8 mouse cellular contexts compared by ENCODE assay signal in genomic region chr10:120208575-120209538, GRCm38 (mm10). TPM values are rescaled to one million over a fixed set of nuclear protein-coding genes. Genes with fewer than 3 reads are reported as not detected.
DNase-seq lines count a peak whose midpoint lies in the region; ATAC-seq and TF ChIP-seq lines count a peak whose summit lies in the region.

No protein-coding gene starts in this region.

- no peaks in the 10 kb centered on the region for H3K9me3 ChIP-seq in hindbrain, postnatal 0 days (ENCODE audit: low read length)

- TF ChIP-seq CTCF in gastrocnemius, adult 2 months (IDR thresholded peaks at IDR 0.05): peak; percentile 58
- peak; percentile 69 for TF ChIP-seq CTCF in hindbrain, postnatal 0 days (IDR thresholded peaks at IDR 0.05; ENCODE audit: low read depth)

- peaks cover 7% of the 10 kb centered on the region for H3K4me1 ChIP-seq in hindbrain, postnatal 0 days (ENCODE audit: insufficient read depth, low read length)

- peak overlapping the region; percentile 85 for H3K27ac ChIP-seq in gastrocnemius, adult 2 months
- H3K27ac ChIP-seq in hindbrain, postnatal 0 days: 0 out of 2 replicates have a peak overlapping the region, but pooled peaks have one; percentile 21

- H3K36me3 ChIP-seq in hindbrain, postnatal 0 days (ENCODE audit: insufficient read depth, low read length): no peaks in the 10 kb centered on the region

- peak overlapping the region; percentile 84 for H3K9ac ChIP-seq in hindbrain, postnatal 0 days (replicated peaks; ENCODE audit: low read length)

- peak overlapping the region; percentile 64 for H3K4me2 ChIP-seq in hindbrain, postnatal 0 days (ENCODE audit: low read depth, low read length)

- H3K4me3 ChIP-seq in gastrocnemius, adult 2 months: peak overlapping the region; percentile 73
- H3K4me3 ChIP-seq in hindbrain, postnatal 0 days (ENCODE audit: low read length): peak overlapping the region; percentile 77

- peak; percentile 46 for DNase-seq in WW6 (ENCODE audit: low read depth, low spot score)
- DNase-seq in gastrocnemius, adult 2 months: peak; percentile 94
- peak; percentile 94 for DNase-seq in hindbrain, postnatal 0 days (ENCODE audit: low spot score)
- peak; percentile 92 to 93 for DNase-seq in left cerebral cortex, adult 18-20 months (ENCODE audit: low spot score in 2 of 2)
- DNase-seq in lung, postnatal 4 days: peak; percentile 92
- DNase-seq in retina, postnatal 7 days (ENCODE audit: low read depth, low spot score): peak; percentile 81
- DNase-seq in urinary bladder, adult 18-20 months (ENCODE audit: low spot score in 2 of 2): peak; percentile 84 to 86

- 2% methylated on average over 53 of the region's 53 CpGs for WGBS in hindbrain, postnatal 0 days

- peak; percentile 91 for ATAC-seq in common myeloid progenitor, adult 5-6 weeks (replicated peaks; ENCODE audit: low read depth, poor library complexity, severe bottlenecking)
- ATAC-seq in hindbrain, postnatal 0 days: peak; percentile 96

- intact Hi-C loops in gastrocnemius, adult 2 months (cut with DNase I): loop anchor here (2.0 to 5.0 kb wide), 2 partner anchors 18 to 97 kb away; partner anchors contain the start of genes Helb and Llph

- no peaks in the 10 kb centered on the region for H3K27me3 ChIP-seq in hindbrain, postnatal 0 days (ENCODE audit: insufficient read depth, low read length)

RNA-seq across cellular contexts. Expression of gene Irak3, which starts 6.9 kb away (rescaled TPM):
- 11.9 and 16.8 TPM in 2 replicates for total RNA-seq in common myeloid progenitor, adult 5-6 weeks (2017)
- total RNA-seq in gastrocnemius, adult 2 months (2021): 1 to 10 TPM; 2.6 to 2.7 TPM
- total RNA-seq in hindbrain, postnatal 0 days (2014; rRNA removed): 0.11 TPM in 1 of 2 replicates, not detected in the other
- 0.32 and 0.41 TPM in 2 replicates for polyA plus RNA-seq in hindbrain, postnatal 0 days (2015; fragmentation: Nextera tagmentation; extraction: Ambion mirVana)
- total RNA-seq in left cerebral cortex, adult 18-20 months (2021): 1 to 10 TPM in 1 of 2 experiments, under 1 TPM in 1; 0.79 to 1.2 TPM

RNA-seq across cellular contexts. Expression of gene Tmbim4, which starts 7.5 kb away (rescaled TPM):
- total RNA-seq in common myeloid progenitor, adult 5-6 weeks (2017): 97.8 and 138 TPM in 2 replicates
- total RNA-seq in gastrocnemius, adult 2 months (2021): 10 to 100 TPM; 71.5 to 77.2 TPM
- 67.6 and 92.7 TPM in 2 replicates for total RNA-seq in hindbrain, postnatal 0 days (2014; rRNA removed)
- 140 and 143 TPM in 2 replicates for polyA plus RNA-seq in hindbrain, postnatal 0 days (2015; fragmentation: Nextera tagmentation; extraction: Ambion mirVana)
- 10 to 100 TPM; 59.8 to 65.0 TPM for total RNA-seq in left cerebral cortex, adult 18-20 months (2021)

RNA-seq across cellular contexts. Expression of gene Llph, which starts 18.0 kb away (rescaled TPM):
- total RNA-seq in common myeloid progenitor, adult 5-6 weeks (2017): 97.9 and 108 TPM in 2 replicates
- 10 to 100 TPM; 17.0 to 17.2 TPM for total RNA-seq in gastrocnemius, adult 2 months (2021)
- 3.8 and 4.1 TPM in 2 replicates for total RNA-seq in hindbrain, postnatal 0 days (2014; rRNA removed)
- polyA plus RNA-seq in hindbrain, postnatal 0 days (2015; fragmentation: Nextera tagmentation; extraction: Ambion mirVana): 37.0 and 43.3 TPM in 2 replicates
- total RNA-seq in left cerebral cortex, adult 18-20 months (2021): 10 to 100 TPM; 20.0 to 22.2 TPM

Comparison
In these comparisons a context has a peak if more than half of its experiments do, and no peak if none do; other contexts are left out.
1. Peak in every context shown above with its lines: DNase-seq, ATAC-seq, H3K4me3 ChIP-seq and H3K27ac ChIP-seq.